8 mouse cellular contexts compared by ENCODE assay signal in genomic region chr10:62980039-62980954, GRCm38 (mm10). TPM values are rescaled to one million over a fixed set of nuclear protein-coding genes. Genes with fewer than 3 reads are reported as not detected.
DNase-seq lines count a peak whose midpoint lies in the region; ATAC-seq lines count a peak whose summit lies in the region.

TSS of gene Rufy2 (plus strand) at chr10:62980223.

- intact Hi-C loops in left cerebral cortex, postnatal 36 days (cut with DNase I), result loop anchor here (5.0 kb wide), 1 partner anchor 128 kb away; no protein-coding TSS in a partner anchor

- peak; percentile 92 for ATAC-seq in intestine, embryonic 16.5 days

- H3K36me3 ChIP-seq in intestine, embryonic 16.5 days (ENCODE audit: control insufficient read depth, insufficient read depth, low read length), result no peaks in the 10 kb centered on the region
- H3K36me3 ChIP-seq in midbrain, embryonic 10.5 days, result peaks cover 43% of the 10 kb centered on the region

- H3K4me3 ChIP-seq in intestine, embryonic 16.5 days (ENCODE audit: low read length), result peak within 1 kb of the TSS; percentile 96
- H3K4me3 ChIP-seq in midbrain, embryonic 10.5 days, result peak within 1 kb of the TSS; percentile 97

- DNase-seq in adrenal gland, postnatal 10 days, result peak; percentile 92
- DNase-seq in embryo, embryonic 9.5 days (ENCODE audit: extremely low spot score), result peak; percentile 89
- DNase-seq in gastrocnemius, postnatal 4 days (ENCODE audit: low spot score in 2 of 2), result peak; percentile 84 to 85
- peak; percentile 88 to 89 for DNase-seq in left cerebral cortex, postnatal 36 days (ENCODE audit: low spot score in 2 of 2)
- peak; percentile 89 for DNase-seq in midbrain, embryonic 10.5 days (ENCODE audit: low spot score)
- peak; percentile 83 to 87 for DNase-seq in right cerebral cortex, postnatal 36 days (ENCODE audit: low spot score in 2 of 2)
- peak; percentile 79 to 86 for DNase-seq in urinary bladder, postnatal 4 days (ENCODE audit: low spot score in 2 of 2)

- H3K27me3 ChIP-seq in intestine, embryonic 16.5 days (replicated peaks; ENCODE audit: control insufficient read depth, insufficient read depth, low read length), result no peaks in the 10 kb centered on the region
- H3K27me3 ChIP-seq in midbrain, embryonic 10.5 days (ENCODE audit: low read depth, poor library complexity, severe bottlenecking), result peaks cover 5% of the 10 kb centered on the region; the same call in 1 of the 2 replicates

- peaks cover 4% of the 10 kb centered on the region; the same call in 1 of the 2 replicates for H3K4me1 ChIP-seq in intestine, embryonic 16.5 days (ENCODE audit: control insufficient read depth, insufficient read depth, low read length)
- peaks cover 10% of the 10 kb centered on the region for H3K4me1 ChIP-seq in midbrain, embryonic 10.5 days

- under 1% methylated on average over 71 of the region's 77 CpGs for WGBS in intestine, embryonic 16.5 days
- WGBS in midbrain, embryonic 10.5 days, result 1% methylated on average over 77 of the region's 77 CpGs

- H3K27ac ChIP-seq in intestine, embryonic 16.5 days (ENCODE audit: low read length), result peak within 1 kb of the TSS; percentile 47; the same call in 1 of the 2 replicates
- H3K27ac ChIP-seq in midbrain, embryonic 10.5 days (replicated peaks), result peak within 1 kb of the TSS; percentile 97

- peak within 1 kb of the TSS; percentile 91 for H3K9ac ChIP-seq in intestine, embryonic 16.5 days (ENCODE audit: low read depth, low read length)

- H3K9me3 ChIP-seq in intestine, embryonic 16.5 days (ENCODE audit: control insufficient read depth, low read length), result no peaks in the 10 kb centered on the region
- H3K9me3 ChIP-seq in midbrain, embryonic 10.5 days (replicated peaks), result no peaks in the 10 kb centered on the region

- peak within 1 kb of the TSS; percentile 70 for H3K4me2 ChIP-seq in intestine, embryonic 16.5 days (ENCODE audit: low read depth, low read length)

RNA-seq across cellular contexts. Expression of gene Rufy2, which starts in this region (rescaled TPM):
- total RNA-seq in adrenal gland, postnatal 10 days (2021), result 10 to 100 TPM; 14.8 to 30.7 TPM
- 10 to 100 TPM; 14.4 to 22.2 TPM for total RNA-seq in gastrocnemius, postnatal 4 days (2021)
- 13.8 and 19.6 TPM in 2 replicates for polyA plus RNA-seq in intestine, embryonic 16.5 days (2015; fragmentation: Nextera tagmentation; extraction: Ambion mirVana)
- 100 to 1,000 TPM in 1 of 2 experiments, 10 to 100 TPM in 1; 79.6 to 103 TPM for total RNA-seq in left cerebral cortex, postnatal 36 days (2021)
- polyA plus RNA-seq in midbrain, embryonic 10.5 days (2016; fragmentation: Nextera tagmentation; extraction: Ambion mirVana), result 24.9 and 25.3 TPM in 2 replicates

Comparison
In these comparisons a context has a peak if more than half of its experiments do, and no peak if none do; other contexts are left out.
1. Peak in every context shown above with its lines: DNase-seq, ATAC-seq, H3K4me3 ChIP-seq and H3K27ac ChIP-seq.